Mouse (Mus musculus): ENCODE results near the gene Olfr90. TPM values are rescaled to one million over a fixed set of nuclear protein-coding genes. Genes with fewer than 3 reads are reported as not detected.
"Not testable (repeated sequence)": the region's sequence is repeated elsewhere in the genome, so short reads cannot be mapped to it uniquely, and the experiment has no call there.

Olfr90 gene
- polyA plus RNA-seq (2012; rRNA removed) (not detected in 2 replicates), polyA plus RNA-seq (2014; fragmentation: Nextera tagmentation; extraction: Ambion mirVana) (not detected in 2 replicates)

DNA sequence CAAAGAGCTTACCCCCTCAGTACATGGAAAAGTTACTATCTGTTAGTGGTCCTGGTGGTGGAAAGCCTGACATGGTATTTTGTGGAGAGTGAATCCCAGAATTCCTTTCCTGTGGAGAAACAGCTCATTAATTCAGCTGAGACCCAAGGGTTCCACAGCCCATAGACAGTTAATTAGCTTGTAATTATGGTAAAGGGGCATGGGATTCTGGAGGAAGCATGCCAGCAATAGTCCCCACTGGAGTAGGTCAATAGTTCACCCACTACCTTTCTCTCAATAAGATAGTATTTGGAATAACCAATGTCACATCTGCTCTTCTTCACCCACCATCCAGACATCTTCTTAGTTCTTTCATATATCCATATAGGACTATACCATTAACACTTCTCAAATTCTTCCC is at the start of gene Olfr90:
Olfr90 (minus strand) TSS at position 101 of the 400 bp plus-strand sequence.
- Histone ChIP-seq H3K27ac (replicated peaks; ENCODE audit: low read depth, low read length) (no peak within 1 kb of the TSS), H3K27me3 (ENCODE audit: control insufficient read depth, insufficient read depth, low read length) (no peaks in the 10 kb centered on the region), H3K4me3 (replicated peaks; ENCODE audit: low read length) (no peak within 1 kb of the TSS), H3K9me3 (ENCODE audit: control insufficient read depth, low read length) (no peaks in the 10 kb centered on the region), H3K36me3 (ENCODE audit: control insufficient read depth, insufficient read depth, low read length) (no peaks in the 10 kb centered on the region), H3K9ac (ENCODE audit: low read depth, low read length, severe bottlenecking) (no peak within 1 kb of the TSS), H3K4me2 (replicated peaks; ENCODE audit: low read depth, low read length, severe bottlenecking) (no peak within 1 kb of the TSS), H3K4me1 (ENCODE audit: control insufficient read depth, insufficient read depth, low read length) (no peaks in the 10 kb centered on the region)
- no peak for DNase-seq (ENCODE audit: low spot score)
- no peak for TF ChIP-seq POLR2A (IDR thresholded peaks at IDR 0.05; ENCODE audit: borderline replicate concordance, extremely low read depth, insufficient read depth, insufficient read length)
- ATAC-seq (ENCODE audit: low FRiP score, low read depth): no peak

DNA sequence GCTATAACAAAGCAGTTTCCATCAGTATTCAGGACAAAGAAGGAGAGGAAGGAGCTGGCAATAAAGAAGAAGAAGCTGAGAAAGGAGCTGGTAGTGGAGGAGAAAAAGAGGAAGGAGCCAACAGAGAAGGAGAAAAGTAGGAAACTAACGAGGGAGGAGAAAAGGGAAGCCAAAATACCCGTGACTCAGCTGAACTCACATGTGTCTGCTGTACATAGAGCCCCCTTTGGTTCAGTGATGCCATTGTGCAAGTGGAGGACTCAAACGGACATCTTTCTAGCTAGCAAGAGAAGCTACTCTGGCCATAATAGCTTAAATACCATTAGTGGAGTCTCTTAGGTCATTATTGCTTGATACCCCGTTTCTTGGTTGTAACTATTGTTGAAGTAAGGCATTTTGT is 43.1 kb upstream of the Olfr90 start:
- H3K9ac ChIP-seq (ENCODE audit: low read depth, low read length, severe bottlenecking); H3K4me3 ChIP-seq (replicated peaks; ENCODE audit: low read length); ATAC-seq (ENCODE audit: low FRiP score, low read depth); H3K4me2 ChIP-seq (replicated peaks; ENCODE audit: low read depth, low read length, severe bottlenecking); H3K27ac ChIP-seq (replicated peaks; ENCODE audit: low read depth, low read length); H3K27me3 ChIP-seq (ENCODE audit: control insufficient read depth, insufficient read depth, low read length); H3K4me1 ChIP-seq (ENCODE audit: control insufficient read depth, insufficient read depth, low read length); DNase-seq (ENCODE audit: low spot score); H3K36me3 ChIP-seq (ENCODE audit: control insufficient read depth, insufficient read depth, low read length); H3K9me3 ChIP-seq (ENCODE audit: control insufficient read depth, low read length): not testable (repeated sequence)
- 75% methylated on average over 4 of the region's 4 CpGs for WGBS

DNA sequence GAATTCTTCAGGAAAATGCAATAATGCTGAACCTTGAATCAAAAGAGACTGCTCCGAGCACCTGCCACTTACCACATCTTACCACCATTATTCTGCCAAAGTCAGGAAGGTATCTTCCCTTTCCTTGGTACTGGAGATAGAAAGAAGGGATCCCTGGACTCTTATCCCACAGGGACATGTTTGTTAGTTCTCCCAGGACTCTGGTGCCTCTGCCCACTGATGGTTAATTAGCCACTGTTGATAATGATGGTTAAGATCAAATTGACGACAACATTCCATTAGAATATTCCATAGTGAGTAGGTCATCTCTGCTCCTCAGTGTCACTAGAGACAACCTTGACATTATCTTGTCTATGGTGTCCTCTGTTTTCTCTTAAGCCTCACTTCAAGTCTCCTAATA is 31.7 kb upstream of the Olfr90 start, which contains the start of gene Olfr92:
Olfr92 (minus strand) TSS at position 101 of the 400 bp plus-strand sequence.
- DNase-seq (ENCODE audit: low spot score): no peak
- H3K36me3 ChIP-seq (ENCODE audit: control insufficient read depth, insufficient read depth, low read length): no peaks in the 10 kb centered on the region
- TF ChIP-seq POLR2A (IDR thresholded peaks at IDR 0.05; ENCODE audit: borderline replicate concordance, extremely low read depth, insufficient read depth, insufficient read length): no peak
- no peak within 1 kb of the TSS for H3K9ac ChIP-seq (ENCODE audit: low read depth, low read length, severe bottlenecking)
- no peak for ATAC-seq (ENCODE audit: low FRiP score, low read depth)
- H3K27ac ChIP-seq (replicated peaks; ENCODE audit: low read depth, low read length): no peak within 1 kb of the TSS
- H3K4me3 ChIP-seq (replicated peaks; ENCODE audit: low read length): no peak within 1 kb of the TSS
- no peaks in the 10 kb centered on the region for H3K4me1 ChIP-seq (ENCODE audit: control insufficient read depth, insufficient read depth, low read length)
- 82% methylated on average over 2 of the region's 2 CpGs for WGBS
- H3K27me3 ChIP-seq (ENCODE audit: control insufficient read depth, insufficient read depth, low read length): no peaks in the 10 kb centered on the region
- H3K9me3 ChIP-seq (ENCODE audit: control insufficient read depth, low read length): no peaks in the 10 kb centered on the region
- H3K4me2 ChIP-seq (replicated peaks; ENCODE audit: low read depth, low read length, severe bottlenecking): no peak within 1 kb of the TSS

DNA sequence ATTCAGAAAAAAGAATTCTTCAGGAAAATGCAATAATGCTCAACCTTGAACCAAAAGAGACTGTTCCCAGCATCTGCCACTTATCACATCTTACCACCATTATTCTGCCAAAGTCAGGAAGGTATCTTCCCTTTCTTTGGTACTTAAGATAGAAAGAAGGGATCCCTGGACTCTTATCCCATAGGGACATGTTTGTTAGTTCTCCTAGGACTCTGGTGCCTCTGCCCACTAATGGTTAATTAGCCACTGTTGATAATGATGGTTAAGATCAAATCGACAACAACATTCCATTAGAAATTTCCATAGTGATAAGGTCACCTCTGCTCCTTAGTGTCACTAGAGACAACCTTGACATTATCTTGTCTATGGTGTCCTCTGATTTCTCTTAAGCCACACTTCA is 9.9 kb upstream of the Olfr90 start, which contains the start of gene Olfr91:
Olfr91 (minus strand) TSS at position 101 of the 400 bp plus-strand sequence.
- ATAC-seq (ENCODE audit: low FRiP score, low read depth) (no peak), DNase-seq (ENCODE audit: low spot score) (no peak)
- Histone ChIP-seq H3K27me3 (ENCODE audit: control insufficient read depth, insufficient read depth, low read length) (no peaks in the 10 kb centered on the region), H3K9ac (ENCODE audit: low read depth, low read length, severe bottlenecking) (no peak within 1 kb of the TSS), H3K27ac (replicated peaks; ENCODE audit: low read depth, low read length) (no peak within 1 kb of the TSS), H3K4me2 (replicated peaks; ENCODE audit: low read depth, low read length, severe bottlenecking) (no peak within 1 kb of the TSS), H3K9me3 (ENCODE audit: control insufficient read depth, low read length) (no peaks in the 10 kb centered on the region), H3K36me3 (ENCODE audit: control insufficient read depth, insufficient read depth, low read length) (no peaks in the 10 kb centered on the region), H3K4me1 (ENCODE audit: control insufficient read depth, insufficient read depth, low read length) (no peaks in the 10 kb centered on the region), H3K4me3 (replicated peaks; ENCODE audit: low read length) (no peak within 1 kb of the TSS)
- no peak for TF ChIP-seq POLR2A (IDR thresholded peaks at IDR 0.05; ENCODE audit: borderline replicate concordance, extremely low read depth, insufficient read depth, insufficient read length)
- 88% methylated on average over 1 of the region's 1 CpGs for WGBS

DNA sequence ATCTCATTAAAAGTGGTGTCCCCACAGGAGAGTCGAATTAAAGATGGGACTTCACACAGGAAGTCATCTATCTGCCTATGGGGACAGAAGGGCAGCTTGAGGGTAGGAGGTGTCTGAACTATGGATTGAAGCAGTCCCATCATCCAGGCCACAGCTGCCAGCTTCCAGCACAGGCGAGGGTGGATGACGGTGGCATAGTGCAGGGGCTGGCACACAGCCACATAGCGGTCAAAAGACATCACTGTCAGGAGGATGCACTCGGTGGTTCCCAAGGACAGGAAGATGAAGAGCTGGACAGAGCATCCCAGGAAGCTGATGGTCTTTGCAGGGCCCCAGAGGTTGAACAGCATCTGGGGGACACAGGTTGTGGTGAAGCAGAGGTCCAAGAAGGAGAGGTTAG is 5.0 kb upstream of the Olfr90 start:
- WGBS: 77% methylated on average over 5 of the region's 5 CpGs
- ATAC-seq (ENCODE audit: low FRiP score, low read depth): no peak
- no peak for TF ChIP-seq POLR2A (IDR thresholded peaks at IDR 0.05; ENCODE audit: borderline replicate concordance, extremely low read depth, insufficient read depth, insufficient read length)
- no peak overlapping the region for H3K9ac ChIP-seq (ENCODE audit: low read depth, low read length, severe bottlenecking)
- no peaks in the 10 kb centered on the region for H3K36me3 ChIP-seq (ENCODE audit: control insufficient read depth, insufficient read depth, low read length)
- no peak for DNase-seq (ENCODE audit: low spot score)
- no peaks in the 10 kb centered on the region for H3K4me1 ChIP-seq (ENCODE audit: control insufficient read depth, insufficient read depth, low read length)
- H3K4me3 ChIP-seq (replicated peaks; ENCODE audit: low read length): no peak overlapping the region
- no peaks in the 10 kb centered on the region for H3K27me3 ChIP-seq (ENCODE audit: control insufficient read depth, insufficient read depth, low read length)
- no peaks in the 10 kb centered on the region for H3K9me3 ChIP-seq (ENCODE audit: control insufficient read depth, low read length)
- H3K27ac ChIP-seq (replicated peaks; ENCODE audit: low read depth, low read length): no peak overlapping the region
- H3K4me2 ChIP-seq (replicated peaks; ENCODE audit: low read depth, low read length, severe bottlenecking): no peak overlapping the region

DNA sequence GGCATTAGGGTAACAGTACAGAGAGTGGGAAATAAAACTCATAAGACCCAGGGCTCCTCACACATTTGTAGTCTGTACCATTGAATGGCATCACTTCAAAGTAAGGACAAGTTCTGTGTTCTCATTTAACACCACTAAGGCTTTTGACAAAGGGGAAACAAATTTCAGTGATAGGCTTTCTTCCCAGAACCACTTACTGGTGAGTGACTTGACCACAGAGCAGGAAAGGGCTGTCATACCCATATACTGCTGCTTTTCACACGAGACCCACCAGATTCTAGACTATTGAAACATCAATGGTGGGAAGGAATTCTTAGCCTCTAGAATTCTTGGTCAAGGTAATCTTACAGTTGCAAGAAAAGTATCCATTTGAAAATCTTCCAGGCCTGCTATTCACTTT is 3.9 kb upstream of the Olfr90 start:
- H3K27me3 ChIP-seq (ENCODE audit: control insufficient read depth, insufficient read depth, low read length): no peaks in the 10 kb centered on the region
- ATAC-seq (ENCODE audit: low FRiP score, low read depth) (no peak), DNase-seq (ENCODE audit: low spot score) (no peak)
- no peak overlapping the region for H3K9ac ChIP-seq (ENCODE audit: low read depth, low read length, severe bottlenecking)
- 75% methylated on average over 1 of the region's 1 CpGs for WGBS
- no peak overlapping the region for H3K4me3 ChIP-seq (replicated peaks; ENCODE audit: low read length)
- no peak for TF ChIP-seq POLR2A (IDR thresholded peaks at IDR 0.05; ENCODE audit: borderline replicate concordance, extremely low read depth, insufficient read depth, insufficient read length)
- H3K4me1 ChIP-seq (ENCODE audit: control insufficient read depth, insufficient read depth, low read length): no peaks in the 10 kb centered on the region
- H3K4me2 ChIP-seq (replicated peaks; ENCODE audit: low read depth, low read length, severe bottlenecking): no peak overlapping the region
- no peaks in the 10 kb centered on the region for H3K9me3 ChIP-seq (ENCODE audit: control insufficient read depth, low read length)
- H3K36me3 ChIP-seq (ENCODE audit: control insufficient read depth, insufficient read depth, low read length): no peaks in the 10 kb centered on the region
- H3K27ac ChIP-seq (replicated peaks; ENCODE audit: low read depth, low read length): no peak overlapping the region
